Mouse (Mus musculus) kidney, postnatal 4 days (tissue): ENCODE data around the gene Kcnj11.

Experiments
- DNase-seq, 2 experiments: peaks; one replicate each; pipeline ENCODE4 v3.0.0; 2021; ENCODE audit warnings: mixed read lengths in 2 of 2

The Kcnj11 gene

GRCm38 (mm10) chr7:46045882-46046281 is 54.7 kb downstream of the Kcnj11 start:
- no peak for DNase-seq

- DNase-seq: no peak
Measured at GRCm38 (mm10) chr7:46044106-46044505, 56.5 kb downstream of the Kcnj11 start.
